Mouse (Mus musculus) testis, postnatal 10 days (tissue): ENCODE results near the gene Ccrl2.

ENCODE experiments used
- DNase-seq: peaks from one replicate; pipeline ENCODE4 v3.0.0; 2021; ENCODE audit warnings: low spot score

Gene Ccrl2

GRCm38 (mm10) chr9:111058943-111059556, 1.7 kb upstream of the Ccrl2 start:
- DNase-seq = no peak

- DNase-seq = no peak
These were observed 438 bp upstream of the Ccrl2 start for GRCm38 (mm10) chr9:111057544-111058370.

- DNase-seq = no peak
These were observed 861 bp downstream of the Ccrl2 start for GRCm38 (mm10) chr9:111056519-111056797.

- no peak for DNase-seq
These were observed 1.4 kb downstream of the Ccrl2 start for GRCm38 (mm10) chr9:111055800-111056518.

GRCm38 (mm10) chr9:111054923-111055322, 2.4 kb downstream of the Ccrl2 start:
- no peak for DNase-seq

GRCm38 (mm10) chr9:111048452-111048851, 8.9 kb downstream of the Ccrl2 start:
- no peak for DNase-seq

- no peak for DNase-seq
These were observed 10.1 kb downstream of the Ccrl2 start for GRCm38 (mm10) chr9:111047266-111047665.

GRCm38 (mm10) chr9:111046222-111046621, 11.1 kb downstream of the Ccrl2 start:
- DNase-seq = no peak

- no peak for DNase-seq
These were observed 15.1 kb downstream of the Ccrl2 start for GRCm38 (mm10) chr9:111042266-111042665.

GRCm38 (mm10) chr9:111039966-111040365, 17.4 kb downstream of the Ccrl2 start:
- DNase-seq = peak; percentile 67

- DNase-seq = no peak
These were observed 23.6 kb downstream of the Ccrl2 start for GRCm38 (mm10) chr9:111033717-111034116.

GRCm38 (mm10) chr9:111026791-111027190, 30.5 kb downstream of the Ccrl2 start:
- no peak for DNase-seq

GRCm38 (mm10) chr9:111019022-111019421, 38.3 kb downstream of the Ccrl2 start, which contains the start of gene Ltf:
TSS of gene Ltf (plus strand) at chr9:111019271.
- DNase-seq = no peak

GRCm38 (mm10) chr9:111015658-111016057, 41.7 kb downstream of the Ccrl2 start:
- no peak for DNase-seq

- no peak for DNase-seq
These were observed 45.3 kb downstream of the Ccrl2 start for GRCm38 (mm10) chr9:111012041-111012440.

- DNase-seq = no peak
These were observed 45.8 kb downstream of the Ccrl2 start for GRCm38 (mm10) chr9:111011550-111011949.

GRCm38 (mm10) chr9:111009763-111010162, 47.6 kb downstream of the Ccrl2 start:
- DNase-seq = no peak

GRCm38 (mm10) chr9:111006544-111006943, 50.8 kb downstream of the Ccrl2 start:
- DNase-seq = no peak
